Mouse (Mus musculus): Measurements from ENCODE around the gene Snx27.
A peak's percentile ranks its signal among the peaks of the same experiment; 100 is the strongest.

Snx27 gene

GRCm38 (mm10) chr3:94582456-94582891, at the start of gene Snx27:
Snx27 (minus strand) TSS chr3:94582716.
- DNase-seq (ENCODE audit: low spot score in 2 of 2), result peak; percentile 85 to 94

DNA sequence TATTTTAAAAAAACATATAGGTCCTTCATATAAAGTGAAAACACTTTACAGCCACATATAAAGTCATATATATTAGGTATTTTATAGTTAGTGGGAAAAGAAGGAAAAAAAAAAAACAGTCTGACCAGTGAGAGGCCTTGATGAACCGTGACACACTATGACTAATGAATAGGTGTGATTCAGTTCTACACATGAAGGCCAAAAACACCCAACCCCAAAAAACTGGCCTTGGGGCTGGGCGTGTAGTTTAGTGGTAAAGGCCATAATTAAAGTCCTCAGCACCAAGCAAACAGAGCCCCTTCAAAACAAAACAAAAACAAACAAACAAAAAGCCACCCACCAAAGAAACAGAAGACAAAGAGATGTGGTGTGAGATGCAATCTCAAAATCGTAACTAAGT, 47.4 kb upstream of the Snx27 start:
- DNase-seq (ENCODE audit: low spot score in 2 of 2), result no peak

GRCm38 (mm10) chr3:94628712-94629111, 46.2 kb upstream of the Snx27 start:
- DNase-seq (ENCODE audit: low spot score in 2 of 2), result no peak

GRCm38 (mm10) chr3:94624281-94624680, 41.8 kb upstream of the Snx27 start:
- DNase-seq (ENCODE audit: low spot score in 2 of 2), result no peak

- DNase-seq (ENCODE audit: low spot score in 2 of 2), result no peak
These were observed 40.0 kb upstream of the Snx27 start for GRCm38 (mm10) chr3:94622550-94622949.

DNA sequence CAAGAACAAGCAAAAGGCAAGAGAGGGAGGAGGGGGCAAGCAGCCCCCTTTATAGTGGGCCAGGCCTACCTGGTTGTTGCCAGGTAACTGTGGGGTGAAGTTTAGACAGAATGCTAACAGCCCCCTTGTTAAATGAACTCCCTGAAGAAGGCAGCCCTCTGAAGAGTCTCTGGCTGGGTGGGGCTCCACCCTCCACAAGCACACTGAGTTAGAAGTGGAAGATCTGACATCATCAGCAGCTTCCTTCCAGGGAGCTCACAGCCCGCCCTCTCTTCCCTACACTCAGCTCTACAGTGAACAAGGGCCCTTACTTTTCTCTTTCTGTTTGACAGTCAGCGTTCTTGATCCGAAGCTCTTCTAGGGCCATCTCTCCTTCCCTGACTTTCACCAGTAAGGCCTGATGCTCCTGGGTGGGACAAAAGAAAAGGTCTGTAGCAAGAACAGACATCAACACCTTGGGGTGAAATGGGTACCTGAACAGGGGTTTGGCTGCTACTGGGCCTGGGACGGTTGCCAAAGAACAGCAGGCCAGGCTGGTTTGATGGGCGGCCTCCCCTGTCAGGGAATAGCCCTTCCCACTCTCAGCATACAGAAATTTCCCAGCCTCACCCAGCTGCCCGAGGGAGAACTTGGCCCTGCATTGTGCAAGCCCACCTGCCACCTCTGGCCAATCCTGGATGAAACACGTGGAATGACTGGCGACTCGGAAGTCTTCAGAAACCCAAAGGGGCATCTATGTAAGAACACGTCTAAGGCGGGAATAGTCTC, 39.4 kb upstream of the Snx27 start:
- DNase-seq (ENCODE audit: low spot score in 2 of 2), result no peak

DNA sequence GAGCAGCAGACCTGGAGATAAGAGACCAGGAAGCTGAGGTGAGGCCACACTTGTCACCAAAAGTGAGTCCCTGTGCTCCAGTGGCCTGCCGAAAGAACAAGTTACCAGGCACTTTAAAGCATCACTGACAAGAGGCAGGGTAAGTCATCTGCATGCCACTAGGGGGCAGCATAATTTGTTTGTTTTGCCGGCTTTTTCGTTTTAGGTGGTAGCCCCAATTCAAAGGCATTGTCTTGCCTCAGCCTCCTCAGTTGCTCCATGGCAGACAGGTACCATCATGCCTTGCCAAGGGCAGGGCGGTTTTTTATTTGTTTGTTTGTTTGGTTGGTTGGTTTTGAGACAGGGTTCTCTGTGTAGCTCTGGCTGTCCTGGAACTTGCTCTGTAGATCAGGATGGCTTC, 34.2 kb upstream of the Snx27 start:
- peak in 1 of 2 experiments; percentile 27 for DNase-seq (ENCODE audit: low spot score in 2 of 2)

DNA sequence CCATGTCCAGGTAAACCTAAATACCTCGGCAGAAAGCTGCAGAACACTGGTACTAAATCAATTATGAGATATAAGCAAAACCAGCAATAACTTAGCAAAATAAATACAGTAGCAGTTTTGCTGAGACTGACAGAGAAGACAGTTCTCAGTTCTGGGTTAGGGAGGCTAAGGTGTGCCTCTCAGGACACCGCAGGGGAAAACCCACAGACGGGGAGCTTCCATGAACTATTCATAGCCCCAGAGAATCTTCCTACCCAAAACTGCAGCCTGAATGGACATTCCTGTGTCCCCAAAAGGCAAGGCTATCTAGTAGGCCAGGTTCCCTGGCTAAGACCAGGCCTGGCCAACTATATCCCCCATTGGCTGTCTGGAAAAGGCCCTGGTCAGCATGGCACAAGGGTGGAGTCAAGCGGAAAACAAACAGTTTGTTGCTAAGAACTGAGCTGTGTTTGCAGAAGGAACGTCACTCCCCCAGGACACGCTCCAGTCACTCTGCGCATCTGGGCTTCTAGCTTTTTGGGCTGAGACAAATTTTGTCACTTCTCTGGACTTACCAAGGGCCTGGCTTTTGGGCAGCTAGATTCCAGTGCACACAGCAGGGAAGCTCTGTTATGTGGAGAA, 30.9 kb upstream of the Snx27 start:
- no peak for DNase-seq (ENCODE audit: low spot score in 2 of 2)

DNA sequence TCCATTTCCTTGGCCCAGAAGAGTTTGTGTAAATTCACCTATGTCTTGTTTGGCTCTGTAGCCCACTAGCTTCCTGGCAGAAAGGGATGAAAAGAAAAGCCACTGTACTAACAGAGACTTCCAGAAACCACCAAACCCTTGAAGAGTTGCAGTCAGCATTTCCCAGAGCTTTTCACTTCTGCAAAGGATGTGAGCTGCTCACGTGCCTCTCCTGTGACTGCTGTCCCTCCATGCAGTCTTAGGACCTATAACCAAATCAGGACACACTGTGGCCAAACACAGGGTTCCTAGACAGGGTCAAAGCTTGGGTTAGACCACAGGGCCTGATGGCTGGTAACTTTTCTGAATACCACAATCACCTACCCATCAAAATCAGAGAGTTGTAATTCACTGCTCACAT, 29.8 kb upstream of the Snx27 start:
- DNase-seq (ENCODE audit: low spot score in 2 of 2), result no peak

GRCm38 (mm10) chr3:94611834-94612233, 29.3 kb upstream of the Snx27 start:
- DNase-seq (ENCODE audit: low spot score in 2 of 2), result no peak

DNA sequence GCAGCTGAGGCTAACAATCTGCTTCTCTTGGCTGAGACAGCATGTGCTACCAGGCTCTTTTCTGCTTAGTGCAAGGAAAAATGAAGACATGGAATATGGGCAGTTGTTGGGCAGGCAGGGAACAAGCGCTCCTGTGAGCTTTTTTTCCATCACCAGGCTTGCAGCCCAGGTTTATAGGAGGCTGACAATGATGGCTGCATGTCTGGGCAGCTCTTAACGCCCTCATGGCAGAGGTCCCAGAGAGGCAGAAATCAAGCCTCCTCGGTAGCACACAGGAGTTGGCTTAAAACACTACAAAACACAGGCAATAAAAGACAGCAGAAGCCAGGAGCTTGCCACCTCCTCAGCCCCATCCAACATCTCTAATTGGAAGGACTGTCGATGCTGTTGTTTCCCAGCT, 28.8 kb upstream of the Snx27 start:
- peak in 1 of 2 experiments; percentile 13 for DNase-seq (ENCODE audit: low spot score in 2 of 2)

- DNase-seq (ENCODE audit: low spot score in 2 of 2), result no peak
These were observed 28.1 kb upstream of the Snx27 start for GRCm38 (mm10) chr3:94610581-94610980.

DNA sequence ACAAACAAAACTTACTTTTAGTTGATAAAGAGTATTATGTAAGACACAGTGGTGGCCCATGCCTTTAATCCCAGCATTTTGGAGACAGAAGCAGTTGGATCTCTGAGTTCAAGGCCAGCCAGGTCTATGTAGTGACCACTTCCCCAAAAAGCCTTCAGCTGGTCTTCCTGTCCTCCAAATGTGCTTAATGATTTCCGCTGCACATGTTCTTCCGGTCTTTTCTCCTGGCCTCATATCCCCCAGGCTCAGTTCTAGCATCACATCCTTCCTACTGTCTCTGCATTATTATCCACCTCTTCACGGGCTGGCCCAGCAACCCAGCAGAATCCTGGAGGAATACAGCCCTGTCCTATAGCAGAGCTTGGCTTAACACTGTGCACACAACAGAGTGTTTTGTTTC, 27.1 kb upstream of the Snx27 start:
- no peak for DNase-seq (ENCODE audit: low spot score in 2 of 2)

DNA sequence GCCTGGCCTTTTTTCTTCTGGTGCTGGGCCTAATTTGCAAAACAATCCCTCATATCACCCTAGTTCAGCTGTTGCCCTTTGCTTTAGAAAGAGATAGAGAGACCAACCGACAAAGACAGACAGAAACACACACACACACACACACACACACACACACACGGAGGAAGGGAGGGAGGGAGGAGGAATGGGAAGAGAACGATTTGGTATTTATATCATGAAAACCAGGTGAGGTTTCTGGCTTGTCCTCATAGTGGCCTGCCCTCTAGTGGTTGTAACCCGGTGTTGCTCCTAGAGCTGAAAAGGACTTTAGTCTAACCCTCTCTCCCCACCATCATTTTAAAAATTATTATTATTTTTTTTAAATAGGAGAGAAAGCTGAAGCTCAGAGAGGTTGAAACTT, 19.4 kb upstream of the Snx27 start:
- DNase-seq (ENCODE audit: low spot score in 2 of 2), result peak in 1 of 2 experiments; percentile 33

- no peak for DNase-seq (ENCODE audit: low spot score in 2 of 2)
These were observed 14.8 kb upstream of the Snx27 start for GRCm38 (mm10) chr3:94597224-94597779.

GRCm38 (mm10) chr3:94595871-94596287, 13.4 kb upstream of the Snx27 start:
- no peak for DNase-seq (ENCODE audit: low spot score in 2 of 2)

GRCm38 (mm10) chr3:94591066-94591465, 8.6 kb upstream of the Snx27 start:
- no peak for DNase-seq (ENCODE audit: low spot score in 2 of 2)

GRCm38 (mm10) chr3:94587962-94588361, 5.4 kb upstream of the Snx27 start:
- DNase-seq (ENCODE audit: low spot score in 2 of 2), result no peak

GRCm38 (mm10) chr3:94582944-94583343, 428 bp upstream of the Snx27 start:
- DNase-seq (ENCODE audit: low spot score in 2 of 2), result no peak

DNA sequence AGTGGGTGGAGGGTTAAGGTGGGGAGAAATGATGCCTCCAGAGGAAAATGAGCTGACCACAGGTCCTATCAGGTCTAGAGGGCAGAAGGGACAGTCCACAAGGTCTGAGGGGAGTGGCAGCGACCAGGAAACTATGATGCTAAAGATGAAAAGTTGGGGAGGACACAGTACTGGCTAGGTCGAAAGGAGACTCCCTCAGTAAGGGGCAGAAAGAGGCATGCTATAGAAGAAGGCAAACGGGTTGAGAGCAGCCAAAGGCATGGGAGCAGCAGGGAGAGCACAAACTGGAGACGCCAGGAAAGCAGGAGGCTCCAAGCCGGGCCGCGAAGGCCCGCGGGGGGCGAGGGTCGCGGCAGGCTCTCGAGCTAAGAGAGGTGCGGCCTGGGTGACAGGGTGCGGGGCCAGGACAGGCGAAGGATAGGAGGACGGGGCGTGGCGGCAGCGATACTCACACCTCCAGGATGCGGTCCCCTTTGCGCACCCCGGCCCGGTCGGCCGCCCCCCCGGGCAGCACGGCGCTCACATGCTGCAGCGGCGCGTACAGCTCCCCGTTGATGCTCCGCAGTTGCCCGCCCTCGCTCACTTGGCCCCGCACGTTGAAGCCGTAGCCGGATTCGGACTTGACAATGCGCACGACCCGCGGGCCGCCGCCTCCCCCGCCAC, 592 bp downstream of the Snx27 start:
- DNase-seq (ENCODE audit: low spot score in 2 of 2), result peak; percentile 5 to 13

GRCm38 (mm10) chr3:94581138-94581780, 1.3 kb downstream of the Snx27 start:
- DNase-seq (ENCODE audit: low spot score in 2 of 2), result peak; percentile 19 to 30

- DNase-seq (ENCODE audit: low spot score in 2 of 2), result no peak
These were observed 8.0 kb downstream of the Snx27 start for GRCm38 (mm10) chr3:94574506-94574905.
